Mouse (Mus musculus): ENCODE results near the gene Tpcn1. TPM values are rescaled to one million over a fixed set of nuclear protein-coding genes. Genes with fewer than 3 reads are reported as not detected.

Gene Tpcn1
- polyA plus RNA-seq, 2 experiments, result 17.8 to 19.3 TPM

- 33% methylated on average over 5 of the region's 5 CpGs for WGBS (ENCODE audit: insufficient replicate concordance)
- Histone ChIP-seq H3K9ac (replicated peaks) (no peak overlapping the region), H3K27me3 (ENCODE audit: control insufficient read depth, insufficient read depth, low read length) (no peaks in the 10 kb centered on the region), H3K9me3 (ENCODE audit: control insufficient read depth, low read length) (no peaks in the 10 kb centered on the region), H3K36me3 (replicated peaks; ENCODE audit: control insufficient read depth, insufficient read depth, low read depth) (no peaks in the 10 kb centered on the region), H3K4me3 (ENCODE audit: insufficient read depth in 1 of 2, low read depth in 2 of 2, low read length in 2 of 2) (no peak overlapping the region), H3K27ac (no peak overlapping the region), H3K4me1 (replicated peaks; ENCODE audit: control insufficient read depth in 2 of 2, insufficient read depth in 2 of 2, low read length in 1 of 2) (peaks cover 6% of the 10 kb centered on the region in 2 experiments), H3K4me2 (ENCODE audit: low read depth) (no peak overlapping the region)
- ATAC-seq (ENCODE audit: insufficient read depth), result peak; percentile 22; the same call in 1 of the 2 replicates
- TF ChIP-seq EP300 (IDR thresholded peaks at IDR 0.05; ENCODE audit: low read depth), result no peak
- TF ChIP-seq CTCF (IDR thresholded peaks at IDR 0.05; ENCODE audit: low read depth), result peak; percentile 78
- peak in 1 of 3 experiments; percentile 19 for DNase-seq (ENCODE audit: low read depth in 3 of 3, low spot score in 3 of 3)
These were observed 62.7 kb downstream of the Tpcn1 start for GRCm38 (mm10) chr5:120525737-120526136.

- ATAC-seq (ENCODE audit: insufficient read depth) (peak; percentile 65), DNase-seq (ENCODE audit: low read depth in 3 of 3, low spot score in 3 of 3) (peak in 1 of 3 experiments; percentile 46)
- H3K4me1 ChIP-seq (replicated peaks; ENCODE audit: control insufficient read depth in 2 of 2, insufficient read depth in 2 of 2, low read length in 1 of 2), result peaks cover 6% of the 10 kb centered on the region in 2 experiments
- H3K36me3 ChIP-seq (replicated peaks; ENCODE audit: control insufficient read depth, insufficient read depth, low read depth), result no peaks in the 10 kb centered on the region
- no peak overlapping the region for H3K9ac ChIP-seq (replicated peaks)
- H3K27me3 ChIP-seq (ENCODE audit: control insufficient read depth, insufficient read depth, low read length), result no peaks in the 10 kb centered on the region
- no peak overlapping the region for H3K27ac ChIP-seq
- no peaks in the 10 kb centered on the region for H3K9me3 ChIP-seq (ENCODE audit: control insufficient read depth, low read length)
- WGBS (ENCODE audit: insufficient replicate concordance), result 81% methylated on average over 2 of the region's 2 CpGs
- no peak overlapping the region for H3K4me3 ChIP-seq (ENCODE audit: insufficient read depth in 1 of 2, low read depth in 2 of 2, low read length in 2 of 2)
- TF ChIP-seq CTCF (IDR thresholded peaks at IDR 0.05; ENCODE audit: low read depth), result no peak
- TF ChIP-seq EP300 (IDR thresholded peaks at IDR 0.05; ENCODE audit: low read depth), result no peak
- H3K4me2 ChIP-seq (ENCODE audit: low read depth), result no peak overlapping the region
These were observed 63.7 kb downstream of the Tpcn1 start for GRCm38 (mm10) chr5:120524736-120525135.

- ATAC-seq (ENCODE audit: insufficient read depth) (no peak), DNase-seq (ENCODE audit: low read depth in 3 of 3, low spot score in 3 of 3) (peak in 2 of 3 experiments; percentile 22 to 30)
- H3K9ac ChIP-seq (replicated peaks), result no peak overlapping the region
- H3K4me2 ChIP-seq (ENCODE audit: low read depth), result no peak overlapping the region
- H3K27me3 ChIP-seq (ENCODE audit: control insufficient read depth, insufficient read depth, low read length), result no peaks in the 10 kb centered on the region
- 71% methylated on average over 3 of the region's 3 CpGs for WGBS (ENCODE audit: insufficient replicate concordance)
- no peaks in the 10 kb centered on the region for H3K36me3 ChIP-seq (replicated peaks; ENCODE audit: control insufficient read depth, insufficient read depth, low read depth)
- H3K4me1 ChIP-seq (replicated peaks; ENCODE audit: control insufficient read depth in 2 of 2, insufficient read depth in 2 of 2, low read length in 1 of 2), result peaks cover 6% of the 10 kb centered on the region in 2 experiments
- H3K27ac ChIP-seq, result no peak overlapping the region
- H3K4me3 ChIP-seq (ENCODE audit: insufficient read depth in 1 of 2, low read depth in 2 of 2, low read length in 2 of 2), result no peak overlapping the region
- H3K9me3 ChIP-seq (ENCODE audit: control insufficient read depth, low read length), result no peaks in the 10 kb centered on the region
- TF ChIP-seq EP300 (IDR thresholded peaks at IDR 0.05; ENCODE audit: low read depth), result no peak
- TF ChIP-seq CTCF (IDR thresholded peaks at IDR 0.05; ENCODE audit: low read depth), result peak; percentile 84
These were observed 65.8 kb downstream of the Tpcn1 start for GRCm38 (mm10) chr5:120522649-120523048.

DNA sequence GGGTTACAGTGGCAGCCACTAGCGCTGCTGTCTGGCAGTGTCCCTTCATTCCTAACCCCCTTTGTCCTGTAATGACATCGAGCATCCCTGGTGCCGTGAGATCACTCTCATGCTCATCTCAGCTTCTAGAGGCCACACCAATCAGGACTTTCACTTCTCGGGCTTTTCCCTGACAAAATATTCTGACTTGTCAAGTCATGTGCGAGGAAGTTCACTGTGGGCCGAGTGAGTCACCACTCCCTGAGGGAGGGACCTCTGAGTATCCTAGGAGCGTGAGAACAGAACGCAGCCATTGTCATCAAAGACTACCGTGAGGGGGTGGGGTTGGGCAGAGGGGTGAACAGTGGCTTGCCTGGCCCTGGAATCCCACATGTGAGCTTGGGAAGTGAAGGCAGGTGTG, 70.9 kb downstream of the Tpcn1 start:
- no peak overlapping the region for H3K9ac ChIP-seq (replicated peaks)
- peak in 1 of 3 experiments; percentile 17 for DNase-seq (ENCODE audit: low read depth in 3 of 3, low spot score in 3 of 3)

GRCm38 (mm10) chr5:120516221-120516984, 72.1 kb downstream of the Tpcn1 start:
- H3K9ac ChIP-seq (replicated peaks), result no peak overlapping the region
- H3K4me3 ChIP-seq (ENCODE audit: insufficient read depth in 1 of 2, low read depth in 2 of 2, low read length in 2 of 2), result no peak overlapping the region

More for the DNA sequence above, 70.9 kb downstream of the Tpcn1 start:
- no peaks in the 10 kb centered on the region for H3K36me3 ChIP-seq (replicated peaks; ENCODE audit: control insufficient read depth, insufficient read depth, low read depth)
- ATAC-seq (ENCODE audit: insufficient read depth), result no peak
- peaks cover 0 to 2% of the 10 kb centered on the region in 2 experiments; a peak in 1 of 4 replicates for H3K4me1 ChIP-seq (replicated peaks; ENCODE audit: control insufficient read depth in 2 of 2, insufficient read depth in 2 of 2, low read length in 1 of 2)
- 56% methylated on average over 9 of the region's 9 CpGs for WGBS (ENCODE audit: insufficient replicate concordance)
- no peak for TF ChIP-seq EP300 (IDR thresholded peaks at IDR 0.05; ENCODE audit: low read depth)
- TF ChIP-seq CTCF (IDR thresholded peaks at IDR 0.05; ENCODE audit: low read depth), result no peak
- no peak overlapping the region for H3K4me3 ChIP-seq (ENCODE audit: insufficient read depth in 1 of 2, low read depth in 2 of 2, low read length in 2 of 2)
- H3K27me3 ChIP-seq (ENCODE audit: control insufficient read depth, insufficient read depth, low read length), result no peaks in the 10 kb centered on the region
- H3K27ac ChIP-seq, result no peak overlapping the region
- no peaks in the 10 kb centered on the region for H3K9me3 ChIP-seq (ENCODE audit: control insufficient read depth, low read length)
- H3K4me2 ChIP-seq (ENCODE audit: low read depth), result no peak overlapping the region

More at GRCm38 (mm10) chr5:120516221-120516984, 72.1 kb downstream of the Tpcn1 start:
- ATAC-seq (ENCODE audit: insufficient read depth), result no peak
- peaks cover 2 to 7% of the 10 kb centered on the region in 2 experiments for H3K4me1 ChIP-seq (replicated peaks; ENCODE audit: control insufficient read depth in 2 of 2, insufficient read depth in 2 of 2, low read length in 1 of 2)
- no peaks in the 10 kb centered on the region for H3K27me3 ChIP-seq (ENCODE audit: control insufficient read depth, insufficient read depth, low read length)
- no peak overlapping the region for H3K4me2 ChIP-seq (ENCODE audit: low read depth)
- no peak for DNase-seq (ENCODE audit: low read depth in 3 of 3, low spot score in 3 of 3)
- 51% methylated on average over 15 of the region's 15 CpGs for WGBS (ENCODE audit: insufficient replicate concordance)
- no peak for TF ChIP-seq EP300 (IDR thresholded peaks at IDR 0.05; ENCODE audit: low read depth)
- TF ChIP-seq CTCF (IDR thresholded peaks at IDR 0.05; ENCODE audit: low read depth), result no peak
- H3K9me3 ChIP-seq (ENCODE audit: control insufficient read depth, low read length), result no peaks in the 10 kb centered on the region
- H3K36me3 ChIP-seq (replicated peaks; ENCODE audit: control insufficient read depth, insufficient read depth, low read depth), result no peaks in the 10 kb centered on the region
- H3K27ac ChIP-seq, result no peak overlapping the region
